Mouse (Mus musculus): ENCODE measurements at regions not wholly inside any gene's neighbourhood (a gene's known extent, or its start where the extent isn't known, plus 50 kb on each side); places are given as distances from the start of the nearest gene placed in this dataset.

DNA sequence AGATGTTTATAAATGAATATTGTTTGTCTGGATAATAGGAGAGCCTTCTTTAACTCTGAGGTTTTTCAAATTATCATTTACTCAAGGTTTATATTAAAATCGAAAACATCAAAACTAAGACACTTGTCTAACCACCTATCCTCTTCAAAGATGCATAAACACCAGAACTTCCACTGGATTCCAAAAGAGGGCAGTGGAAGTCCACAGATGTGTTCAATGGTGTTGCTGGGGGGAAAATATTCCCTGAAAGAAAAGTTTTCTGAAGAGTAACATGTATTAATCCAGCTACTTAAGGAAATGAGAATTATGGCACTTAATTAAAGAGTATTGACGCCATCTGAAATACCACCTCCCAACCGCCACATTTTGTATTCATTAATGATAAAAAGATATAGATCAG is 586.9 kb downstream of the Kcnj2 start:
- Histone ChIP-seq H3K27me3 (replicated peaks; ENCODE audit: control insufficient read depth, insufficient read depth, low read length) (no peaks in the 10 kb centered on the region), H3K36me3 (ENCODE audit: control insufficient read depth, insufficient read depth, low read length) (no peaks in the 10 kb centered on the region), H3K9me3 (ENCODE audit: control insufficient read depth, low read length) (no peaks in the 10 kb centered on the region), H3K4me3 (ENCODE audit: low read length) (no peak overlapping the region), H3K27ac (ENCODE audit: low read depth, low read length) (no peak overlapping the region), H3K9ac (ENCODE audit: low read depth, low read length) (no peak overlapping the region), H3K4me2 (ENCODE audit: low read length) (no peak overlapping the region), H3K4me1 (ENCODE audit: control insufficient read depth, insufficient read depth, low read depth, low read length) (no peaks in the 10 kb centered on the region)
- ATAC-seq: no peak
- 53% methylated on average over 3 of the region's 3 CpGs for WGBS

DNA sequence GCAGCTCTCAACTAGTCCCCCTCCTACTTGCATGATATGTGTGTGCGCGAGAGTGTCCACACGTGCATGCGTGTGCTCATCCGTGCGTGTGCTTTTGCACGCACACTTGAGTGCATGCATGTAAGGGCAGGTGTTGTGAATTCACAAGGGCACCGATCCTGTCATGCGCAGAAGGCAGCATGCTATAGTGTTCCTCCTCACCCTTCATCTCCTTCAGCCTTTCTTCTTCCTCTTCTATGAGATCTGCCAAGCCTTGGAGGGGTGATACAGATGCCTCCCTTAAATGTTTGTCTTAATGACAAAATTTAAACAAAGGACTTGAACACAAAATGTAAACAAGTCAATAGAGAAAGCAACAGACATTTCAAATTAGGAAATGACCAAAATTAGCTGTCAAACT is 591.8 kb downstream of the Kcnj2 start:
- H3K27me3 ChIP-seq (replicated peaks; ENCODE audit: control insufficient read depth, insufficient read depth, low read length): no peaks in the 10 kb centered on the region
- H3K4me2 ChIP-seq (ENCODE audit: low read length): no peak overlapping the region
- H3K9ac ChIP-seq (ENCODE audit: low read depth, low read length): no peak overlapping the region
- ATAC-seq: no peak
- H3K4me1 ChIP-seq (ENCODE audit: control insufficient read depth, insufficient read depth, low read depth, low read length): peaks cover 4% of the 10 kb centered on the region; the same call in 1 of the 2 replicates
- 87% methylated on average over 9 of the region's 9 CpGs for WGBS
- no peak overlapping the region for H3K27ac ChIP-seq (ENCODE audit: low read depth, low read length)
- H3K9me3 ChIP-seq (ENCODE audit: control insufficient read depth, low read length): no peaks in the 10 kb centered on the region
- H3K36me3 ChIP-seq (ENCODE audit: control insufficient read depth, insufficient read depth, low read length): no peaks in the 10 kb centered on the region
- H3K4me3 ChIP-seq (ENCODE audit: low read length): no peak overlapping the region

DNA sequence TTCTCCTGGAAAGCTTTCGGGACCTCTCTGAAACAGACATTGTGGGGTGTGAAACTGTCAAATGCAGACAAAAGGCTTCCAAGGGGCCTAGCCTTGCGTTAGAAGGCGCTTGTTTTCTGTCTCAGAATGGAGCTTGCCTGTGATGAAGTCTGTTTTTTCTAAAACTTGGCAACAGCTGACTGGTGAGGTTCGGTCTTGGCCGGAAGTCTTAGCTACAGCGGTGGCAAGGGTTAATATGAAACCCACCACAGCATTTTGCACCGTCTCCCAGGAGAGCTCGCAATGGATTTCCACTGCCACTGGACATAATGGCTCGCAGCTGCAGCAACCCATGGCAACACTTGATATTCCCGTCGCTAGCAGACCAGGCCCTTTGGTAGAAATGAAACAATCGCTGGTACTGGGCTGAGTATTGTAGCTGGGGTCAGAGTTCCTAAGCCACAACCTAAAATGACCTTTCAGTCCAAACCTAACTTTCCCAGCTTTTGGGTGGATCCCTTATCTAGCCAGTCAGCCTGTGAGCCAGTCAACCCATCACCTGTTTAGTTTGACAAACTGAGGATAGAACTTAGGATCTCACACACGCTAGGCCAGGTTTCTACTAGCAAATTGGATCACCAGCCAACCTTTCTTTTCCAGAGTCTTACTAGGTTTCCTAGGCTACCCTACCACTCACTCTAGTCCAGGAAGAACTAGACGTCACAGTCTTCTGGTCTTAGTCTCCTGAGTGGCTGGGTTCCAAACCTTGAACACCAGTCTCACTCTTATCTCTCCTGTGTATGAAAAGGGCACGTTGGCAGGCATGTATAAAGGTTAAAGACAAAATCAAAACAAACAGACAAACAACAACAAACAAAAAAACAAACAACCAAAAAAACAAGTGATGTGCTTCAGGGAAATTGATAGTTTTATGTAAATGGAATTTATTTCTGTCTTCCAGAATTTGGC is 592.7 kb downstream of the Kcnj2 start:
- H3K4me2 ChIP-seq (ENCODE audit: low read length): no peak overlapping the region
- H3K9me3 ChIP-seq (ENCODE audit: control insufficient read depth, low read length): no peaks in the 10 kb centered on the region
- ATAC-seq: peak; percentile 70
- H3K4me1 ChIP-seq (ENCODE audit: control insufficient read depth, insufficient read depth, low read depth, low read length): peaks cover 4% of the 10 kb centered on the region; the same call in 1 of the 2 replicates
- no peak overlapping the region for H3K4me3 ChIP-seq (ENCODE audit: low read length)
- H3K36me3 ChIP-seq (ENCODE audit: control insufficient read depth, insufficient read depth, low read length): no peaks in the 10 kb centered on the region
- 20% methylated on average over 15 of the region's 15 CpGs for WGBS
- peak overlapping the region; percentile 12; the same call in 1 of the 2 replicates for H3K27ac ChIP-seq (ENCODE audit: low read depth, low read length)
- no peak overlapping the region for H3K9ac ChIP-seq (ENCODE audit: low read depth, low read length)
- no peaks in the 10 kb centered on the region for H3K27me3 ChIP-seq (replicated peaks; ENCODE audit: control insufficient read depth, insufficient read depth, low read length)

DNA sequence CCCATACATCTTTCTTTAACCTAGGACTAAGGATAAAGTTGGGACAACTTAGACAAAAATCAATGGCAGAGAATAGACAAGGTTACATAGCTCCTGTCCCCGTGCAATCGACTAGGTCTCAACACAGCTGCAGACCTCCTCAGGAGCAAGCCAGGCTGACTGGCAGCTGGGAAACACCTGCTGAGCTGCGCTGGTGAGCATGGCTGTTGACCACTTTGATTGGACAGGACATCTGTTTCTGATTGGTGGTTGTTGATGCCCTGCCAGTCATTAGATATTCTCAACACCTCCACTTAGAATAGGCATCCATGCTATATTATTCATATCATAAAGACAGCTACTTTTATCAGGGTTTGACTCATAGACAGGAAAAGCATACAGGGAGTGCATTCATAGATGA is 597.3 kb downstream of the Kcnj2 start:
- Histone ChIP-seq H3K4me3 (ENCODE audit: low read length) (no peak overlapping the region), H3K4me2 (ENCODE audit: low read length) (no peak overlapping the region), H3K9ac (ENCODE audit: low read depth, low read length) (no peak overlapping the region), H3K4me1 (ENCODE audit: control insufficient read depth, insufficient read depth, low read depth, low read length) (peaks cover 4% of the 10 kb centered on the region; the same call in 1 of the 2 replicates), H3K27ac (ENCODE audit: low read depth, low read length) (no peak overlapping the region), H3K9me3 (ENCODE audit: control insufficient read depth, low read length) (no peaks in the 10 kb centered on the region), H3K27me3 (replicated peaks; ENCODE audit: control insufficient read depth, insufficient read depth, low read length) (no peaks in the 10 kb centered on the region), H3K36me3 (ENCODE audit: control insufficient read depth, insufficient read depth, low read length) (no peaks in the 10 kb centered on the region)
- WGBS: 71% methylated on average over 3 of the region's 3 CpGs
- ATAC-seq: no peak

DNA sequence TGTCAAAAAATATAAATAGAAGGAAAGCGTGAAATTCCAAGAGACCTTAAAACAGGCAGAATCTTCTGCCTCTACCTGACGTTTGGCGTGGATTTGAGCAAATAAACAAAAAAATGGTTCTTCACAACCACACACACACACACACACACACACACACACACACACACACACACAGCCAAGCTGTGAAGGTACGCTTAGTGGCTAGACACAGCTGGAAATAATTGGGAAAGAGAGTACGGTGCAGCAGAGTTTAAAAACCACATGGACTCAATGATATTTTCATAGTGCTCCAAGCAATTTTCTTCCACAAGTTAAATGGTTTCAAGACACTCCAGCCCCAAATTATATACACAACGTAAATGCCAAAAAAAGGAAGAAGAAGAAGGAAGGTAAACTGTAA is 600.4 kb downstream of the Kcnj2 start:
- no peak overlapping the region for H3K27ac ChIP-seq (ENCODE audit: low read depth, low read length)
- no peak for ATAC-seq
- H3K36me3 ChIP-seq (ENCODE audit: control insufficient read depth, insufficient read depth, low read length): no peaks in the 10 kb centered on the region
- no peaks in the 10 kb centered on the region for H3K9me3 ChIP-seq (ENCODE audit: control insufficient read depth, low read length)
- no peaks in the 10 kb centered on the region for H3K4me1 ChIP-seq (ENCODE audit: control insufficient read depth, insufficient read depth, low read depth, low read length)
- WGBS: 83% methylated on average over 6 of the region's 6 CpGs
- no peak overlapping the region for H3K9ac ChIP-seq (ENCODE audit: low read depth, low read length)
- H3K4me3 ChIP-seq (ENCODE audit: low read length): no peak overlapping the region
- H3K4me2 ChIP-seq (ENCODE audit: low read length): no peak overlapping the region
- no peaks in the 10 kb centered on the region for H3K27me3 ChIP-seq (replicated peaks; ENCODE audit: control insufficient read depth, insufficient read depth, low read length)

DNA sequence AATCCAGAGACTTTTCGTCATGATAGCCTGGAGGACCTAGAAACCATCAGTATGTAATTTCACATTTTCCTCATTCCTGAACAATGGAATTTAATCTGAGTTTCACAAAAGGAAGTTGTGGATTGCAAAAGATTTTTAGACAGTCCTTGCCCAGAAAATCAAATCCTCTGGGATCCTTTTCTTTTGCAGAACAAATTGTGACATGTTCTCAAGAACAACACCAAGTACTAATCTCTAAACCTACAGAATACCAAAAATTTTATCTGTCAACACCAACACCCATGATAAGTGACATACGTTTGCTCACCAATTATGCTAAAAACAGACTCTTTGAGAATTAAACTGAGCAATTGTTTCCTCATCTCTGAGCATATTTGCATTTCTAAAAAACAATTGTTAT is 605.9 kb downstream of the Kcnj2 start:
- Histone ChIP-seq H3K4me3 (ENCODE audit: low read length) (no peak overlapping the region), H3K4me1 (ENCODE audit: control insufficient read depth, insufficient read depth, low read depth, low read length) (no peaks in the 10 kb centered on the region), H3K4me2 (ENCODE audit: low read length) (no peak overlapping the region), H3K27me3 (replicated peaks; ENCODE audit: control insufficient read depth, insufficient read depth, low read length) (no peaks in the 10 kb centered on the region), H3K9ac (ENCODE audit: low read depth, low read length) (no peak overlapping the region), H3K27ac (ENCODE audit: low read depth, low read length) (no peak overlapping the region), H3K36me3 (ENCODE audit: control insufficient read depth, insufficient read depth, low read length) (no peaks in the 10 kb centered on the region), H3K9me3 (ENCODE audit: control insufficient read depth, low read length) (no peaks in the 10 kb centered on the region)
- ATAC-seq: no peak
- WGBS: 86% methylated on average over 2 of the region's 2 CpGs

DNA sequence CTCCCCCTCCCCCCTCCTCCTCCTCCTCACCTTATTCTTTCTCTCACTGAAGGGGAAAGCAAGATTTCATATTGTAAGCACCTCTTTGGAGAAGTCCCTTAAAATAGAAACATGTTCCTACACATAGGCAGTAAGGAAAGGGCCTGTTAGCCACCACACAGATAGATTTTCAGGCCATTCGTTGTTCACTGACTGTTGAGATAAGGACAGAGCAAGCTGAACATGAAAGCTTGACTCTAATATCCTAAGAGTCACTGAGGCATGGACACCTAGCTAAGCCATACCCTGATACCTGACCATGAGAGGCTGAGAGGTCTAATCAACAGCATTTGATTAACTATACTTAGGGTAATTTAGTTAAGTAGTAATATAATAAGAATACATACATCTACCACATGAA is 609.7 kb downstream of the Kcnj2 start:
- Histone ChIP-seq H3K27me3 (replicated peaks; ENCODE audit: control insufficient read depth, insufficient read depth, low read length) (no peaks in the 10 kb centered on the region), H3K9me3 (ENCODE audit: control insufficient read depth, low read length) (no peaks in the 10 kb centered on the region), H3K4me3 (ENCODE audit: low read length) (no peak overlapping the region), H3K9ac (ENCODE audit: low read depth, low read length) (no peak overlapping the region), H3K4me2 (ENCODE audit: low read length) (no peak overlapping the region), H3K27ac (ENCODE audit: low read depth, low read length) (no peak overlapping the region), H3K4me1 (ENCODE audit: control insufficient read depth, insufficient read depth, low read depth, low read length) (no peaks in the 10 kb centered on the region), H3K36me3 (ENCODE audit: control insufficient read depth, insufficient read depth, low read length) (no peaks in the 10 kb centered on the region)
- no peak for ATAC-seq
- 89% methylated on average over 1 of the region's 1 CpGs for WGBS

DNA sequence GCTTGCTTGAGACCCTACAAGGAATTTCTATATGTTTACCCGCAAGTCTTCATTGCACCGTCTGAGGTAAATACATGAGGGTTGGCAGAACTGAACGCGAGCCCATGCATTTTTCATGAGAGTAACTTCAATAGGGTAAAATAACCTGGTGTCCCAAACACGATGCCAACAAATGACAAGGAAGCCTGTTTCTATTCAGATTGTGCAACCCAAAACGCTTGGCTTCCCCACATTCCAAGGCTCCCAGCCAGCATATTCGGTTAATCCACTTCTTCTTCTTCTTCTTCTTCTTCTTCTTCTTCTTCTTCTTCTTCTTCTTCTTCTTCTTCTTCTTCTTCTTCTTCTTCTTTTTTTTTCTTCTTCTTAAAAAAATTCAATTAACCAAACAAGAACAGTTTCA is 616.4 kb downstream of the Kcnj2 start:
- Histone ChIP-seq H3K4me2 (ENCODE audit: low read length) (no peak overlapping the region), H3K36me3 (ENCODE audit: control insufficient read depth, insufficient read depth, low read length) (no peaks in the 10 kb centered on the region), H3K4me3 (ENCODE audit: low read length) (no peak overlapping the region), H3K4me1 (ENCODE audit: control insufficient read depth, insufficient read depth, low read depth, low read length) (no peaks in the 10 kb centered on the region), H3K27ac (ENCODE audit: low read depth, low read length) (no peak overlapping the region), H3K27me3 (replicated peaks; ENCODE audit: control insufficient read depth, insufficient read depth, low read length) (no peaks in the 10 kb centered on the region), H3K9me3 (ENCODE audit: control insufficient read depth, low read length) (no peaks in the 10 kb centered on the region), H3K9ac (ENCODE audit: low read depth, low read length) (no peak overlapping the region)
- ATAC-seq: no peak
- WGBS: 71% methylated on average over 7 of the region's 7 CpGs

DNA sequence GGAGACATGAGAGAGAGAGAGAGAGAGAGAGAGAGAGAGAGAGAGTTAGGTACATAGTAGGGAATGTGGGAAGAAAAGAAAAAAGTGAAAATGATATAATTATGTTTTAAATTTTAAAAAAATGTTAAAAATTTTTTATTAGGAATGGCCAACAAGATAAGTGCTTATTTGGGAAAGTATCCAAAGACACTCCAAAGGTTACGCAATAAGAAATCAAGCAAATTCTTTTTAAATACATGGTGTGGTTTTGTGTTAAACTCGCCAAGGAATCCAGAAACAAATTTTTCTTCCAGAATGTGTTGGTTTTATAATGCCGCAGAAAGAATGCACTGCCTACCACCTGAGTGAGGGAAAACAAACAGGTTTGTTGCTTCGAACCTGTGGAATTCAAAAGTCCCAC is 617.9 kb downstream of the Kcnj2 start:
- H3K9ac ChIP-seq (ENCODE audit: low read depth, low read length): no peak overlapping the region
- H3K36me3 ChIP-seq (ENCODE audit: control insufficient read depth, insufficient read depth, low read length): no peaks in the 10 kb centered on the region
- no peak overlapping the region for H3K4me2 ChIP-seq (ENCODE audit: low read length)
- no peaks in the 10 kb centered on the region for H3K27me3 ChIP-seq (replicated peaks; ENCODE audit: control insufficient read depth, insufficient read depth, low read length)
- no peak overlapping the region for H3K4me3 ChIP-seq (ENCODE audit: low read length)
- H3K27ac ChIP-seq (ENCODE audit: low read depth, low read length): no peak overlapping the region
- 88% methylated on average over 4 of the region's 4 CpGs for WGBS
- H3K4me1 ChIP-seq (ENCODE audit: control insufficient read depth, insufficient read depth, low read depth, low read length): no peaks in the 10 kb centered on the region
- ATAC-seq: no peak
- no peaks in the 10 kb centered on the region for H3K9me3 ChIP-seq (ENCODE audit: control insufficient read depth, low read length)

All from hindbrain, embryonic 16.5 days (tissue).